Mouse (Mus musculus) bone marrow, adult 2 months (tissue): ENCODE data around the gene Hic1. TPM values are rescaled to one million over a fixed set of nuclear protein-coding genes. Genes with fewer than 3 reads are reported as not detected.
A peak's percentile ranks its signal among the peaks of the same experiment; 100 is the strongest.

ENCODE experiments used
- H3K27ac ChIP-seq: fragments of 200-500 bp; 2 replicates; pipeline ENCODE4 v1.5.1; 2012; ENCODE audit warnings: low read depth, mild to moderate bottlenecking, control low read depth, inconsistent platforms, low read length; ENCODE audit not compliant: control insufficient read depth, poor library complexity, insufficient read depth
- H3K4me1 ChIP-seq: fragments of 200-500 bp; 2 replicates; pipeline ENCODE4 v1.6.1; 2011; ENCODE audit warnings: low read length; ENCODE audit not compliant: control insufficient read depth, insufficient read depth
- H3K4me3 ChIP-seq: fragments of 200-500 bp; replicated peaks from 2 replicates; pipeline ENCODE3; 2011; ENCODE audit warnings: mild to moderate bottlenecking, low read depth, low read length, control low read depth; ENCODE audit not compliant: control insufficient read depth
- CTCF ChIP-seq: fragments of 200-500 bp; IDR thresholded peaks from 2 replicates; pipeline ENCODE4 v1.5.1; 2011; ENCODE audit warnings: low read length, control low read depth; ENCODE audit not compliant: control insufficient read depth, insufficient read depth
- POLR2A ChIP-seq: fragments of 200-500 bp; IDR thresholded peaks from 2 replicates; pipeline ENCODE4 v1.6.1; 2011; ENCODE audit warnings: low read depth, mild to moderate bottlenecking, control low read depth, low read length, borderline replicate concordance; ENCODE audit not compliant: control insufficient read depth
- WGBS: fragments of 180-500 bp; shearing (Covaris S2); methylation state at CpG from one replicate; pipeline ENCODE4 v1.1.7; 2018; 5-methylcytosine and 5-hydroxymethylcytosine counted together
- polyA plus RNA-seq: library from polyadenylated mRNA; stranded (reverse); fragments of >200 nt; gene quantifications from 2 replicates; pipeline ENCODE4 v1.2.4, GENCODE M21; 2011; ENCODE audit warnings: low replicate concordance; ENCODE audit not compliant: missing spikeins, insufficient read depth, insufficient read length

Gene Hic1
- 0.36 TPM in 1 of 2 replicates, not detected in the other for polyA plus RNA-seq

DNA sequence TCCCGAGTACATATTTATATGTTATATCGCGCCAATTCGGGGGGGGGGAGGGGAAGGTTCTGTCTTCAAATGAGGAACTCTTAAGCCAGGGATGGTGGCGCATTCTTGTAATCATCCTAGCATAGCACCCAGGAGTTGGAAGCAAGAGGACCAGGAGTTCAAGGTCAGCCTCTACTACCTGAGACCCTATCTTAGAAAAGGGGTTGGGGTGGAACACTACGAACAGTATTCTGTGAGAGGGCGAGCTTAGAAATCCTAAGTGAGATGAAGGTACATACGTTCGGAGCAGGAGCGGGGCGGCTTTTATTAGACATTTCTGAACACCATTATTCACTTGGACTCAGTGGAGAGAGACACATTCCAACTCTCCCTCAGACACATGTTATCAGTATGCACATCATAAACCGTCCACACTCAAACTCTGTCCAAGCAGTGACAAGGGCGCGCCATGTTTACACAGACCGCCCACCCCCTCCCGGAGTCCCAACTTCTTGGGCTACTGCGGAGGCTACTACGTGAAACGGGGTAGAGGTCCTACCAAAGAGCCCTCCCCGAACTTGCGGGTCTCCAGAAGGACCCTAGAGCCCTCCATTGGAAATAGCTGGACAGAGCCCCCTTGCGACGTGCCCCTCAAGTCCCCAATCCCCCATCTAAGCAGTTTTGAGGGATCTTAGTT lies at the start of gene Hic1:
TSS of gene Hic1 (minus strand) at position 115 of the 676 bp plus-strand sequence.
- peak within 1 kb of the TSS; percentile 24; the same call in 1 of the 2 replicates for H3K27ac ChIP-seq
- 8% methylated on average over 23 of the region's 23 CpGs for WGBS
- H3K4me3 ChIP-seq: peak within 1 kb of the TSS; percentile 28
- TF ChIP-seq POLR2A: no peak
- no peak for TF ChIP-seq CTCF
- H3K4me1 ChIP-seq: peaks cover 7% of the 10 kb centered on the region

DNA sequence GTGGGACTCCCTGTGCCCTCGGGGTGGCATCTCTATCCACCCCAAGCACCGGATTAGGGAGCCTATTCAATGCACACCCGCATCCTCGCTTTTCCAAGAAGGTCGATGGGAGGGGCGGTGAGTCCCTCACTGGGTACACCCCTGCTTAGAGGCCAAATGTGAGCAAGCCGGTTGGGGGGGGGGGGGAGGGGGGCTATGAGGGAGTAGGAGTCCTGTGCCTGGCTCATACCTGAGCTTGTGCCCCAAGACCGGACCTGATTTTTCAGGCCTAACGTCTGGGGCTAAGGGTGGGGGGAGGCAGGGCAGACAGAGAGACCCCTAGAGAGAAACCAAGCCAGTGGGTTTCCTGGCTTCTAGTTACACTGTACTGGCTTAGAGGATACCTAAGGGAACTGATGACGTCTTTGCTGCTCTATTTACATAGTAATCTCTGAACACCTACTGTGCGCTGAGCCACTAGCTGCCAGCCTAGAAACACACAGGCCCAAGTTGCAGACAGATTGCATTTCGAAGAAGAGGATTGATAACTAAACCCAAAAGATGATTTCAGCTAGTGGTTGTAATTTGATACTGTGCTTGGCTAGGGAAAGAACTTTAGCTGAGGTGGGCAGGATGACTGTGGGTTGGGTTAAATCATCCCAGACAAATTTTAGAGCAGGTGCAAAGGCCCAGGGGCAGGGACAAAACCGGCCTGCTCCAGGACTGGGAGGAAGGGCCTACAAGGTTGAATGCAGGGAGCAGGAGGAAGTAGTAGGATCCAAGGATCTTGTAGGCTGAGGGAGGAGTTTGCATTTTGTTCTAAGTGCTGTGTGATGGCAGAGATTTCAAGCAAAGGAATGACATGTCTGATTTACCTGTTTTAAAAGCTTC lies 45.0 kb upstream of the Hic1 start:
- 51% methylated on average over 13 of the region's 13 CpGs for WGBS
- Histone ChIP-seq H3K27ac (no peak overlapping the region), H3K4me1 (no peaks in the 10 kb centered on the region), H3K4me3 (no peak overlapping the region)
- no peak for TF ChIP-seq POLR2A
- no peak for TF ChIP-seq CTCF

DNA sequence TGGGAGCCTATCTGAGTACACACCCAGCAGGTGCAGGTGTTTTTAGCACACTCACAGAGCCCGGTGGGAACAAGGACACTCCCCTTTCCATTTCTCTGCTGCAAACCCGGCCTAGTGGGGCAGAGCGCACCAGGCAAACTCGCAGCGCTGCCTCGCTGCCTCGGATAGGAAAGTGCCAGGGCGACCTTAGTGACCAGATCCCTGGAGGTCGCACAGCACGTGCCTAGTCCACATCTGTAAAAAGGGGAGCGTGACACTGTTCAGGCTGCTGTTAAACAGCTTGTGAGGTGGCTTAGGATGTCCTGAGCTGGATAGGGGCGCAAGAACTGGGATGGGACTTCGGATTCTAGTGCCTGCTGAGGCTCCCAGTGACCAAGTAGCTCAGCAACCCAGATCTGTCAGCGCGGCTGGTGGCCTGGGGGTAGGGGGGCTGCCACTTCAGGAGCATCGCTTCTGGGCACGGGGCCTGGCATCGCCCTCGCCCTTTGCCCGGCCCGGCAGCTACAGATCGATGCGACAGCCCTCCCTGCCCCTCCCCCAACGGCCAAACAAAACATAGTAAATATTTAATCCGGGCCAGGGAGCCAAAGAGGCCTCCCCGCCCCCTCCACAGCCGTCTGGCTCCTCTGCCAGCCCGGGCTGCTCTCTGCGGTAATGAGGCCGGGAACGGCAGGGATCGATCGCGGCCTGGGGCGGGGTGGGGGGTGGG lies 44.2 kb upstream of the Hic1 start:
- H3K27ac ChIP-seq: no peak overlapping the region
- H3K4me1 ChIP-seq: no peaks in the 10 kb centered on the region
- TF ChIP-seq CTCF (no peak), POLR2A (no peak)
- H3K4me3 ChIP-seq: no peak overlapping the region
- 44% methylated on average over 35 of the region's 35 CpGs for WGBS

DNA sequence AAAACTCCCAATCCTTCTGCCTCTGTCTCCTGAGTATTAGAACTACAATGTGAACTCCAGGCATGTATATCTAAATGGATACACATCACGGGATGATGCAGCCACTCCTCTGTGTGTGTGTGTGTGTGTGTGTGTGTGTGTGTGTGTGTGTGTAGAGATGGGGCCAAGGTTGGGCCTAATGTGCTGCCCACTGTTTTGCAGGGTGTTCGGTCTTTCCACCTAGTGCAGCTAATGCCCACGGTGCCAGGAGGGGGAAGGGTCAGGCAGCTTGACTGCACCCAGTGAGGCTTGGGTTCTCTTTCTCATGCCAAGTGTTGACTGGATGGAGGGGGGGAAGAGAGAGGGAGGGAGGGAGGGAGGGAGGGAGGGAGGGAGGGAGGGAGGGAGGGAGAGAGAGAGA lies 43.6 kb upstream of the Hic1 start:
- no peak overlapping the region for H3K4me3 ChIP-seq
- 72% methylated on average over 3 of the region's 3 CpGs for WGBS
- H3K27ac ChIP-seq: no peak overlapping the region
- H3K4me1 ChIP-seq: no peaks in the 10 kb centered on the region
- TF ChIP-seq POLR2A (no peak), CTCF (no peak)

DNA sequence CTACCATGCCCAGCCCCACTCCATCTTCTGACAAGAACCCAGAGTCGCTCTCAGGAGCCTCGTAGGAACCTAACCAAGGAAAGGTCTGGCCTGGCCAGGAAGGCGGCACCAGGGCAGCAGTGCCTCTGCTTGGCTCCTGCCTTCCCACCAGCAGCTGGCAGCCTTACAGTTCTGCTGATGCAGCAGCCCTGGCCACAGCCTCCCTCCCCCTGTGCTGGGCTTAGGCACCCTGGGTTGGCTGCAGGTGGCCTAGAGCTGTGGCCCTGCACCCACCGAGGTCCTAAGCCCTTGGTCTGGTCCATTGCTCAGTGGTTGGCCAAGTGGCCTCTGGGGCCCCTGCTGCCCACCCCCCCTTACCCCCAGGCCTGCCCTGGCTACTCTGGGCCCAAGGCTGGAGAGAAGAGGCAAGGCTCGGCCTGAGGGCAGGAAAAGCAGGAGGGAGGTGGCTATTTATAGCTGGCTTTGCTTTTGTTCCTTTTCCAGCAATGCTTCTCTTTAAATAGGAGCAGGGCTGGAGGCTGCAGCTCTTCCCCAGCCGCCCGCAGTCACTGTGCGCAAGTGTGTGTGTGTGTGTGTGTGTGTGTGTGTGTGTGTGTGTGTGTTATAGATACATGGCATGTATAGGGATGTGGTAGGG lies 42.8 kb upstream of the Hic1 start:
- Histone ChIP-seq H3K27ac (no peak overlapping the region), H3K4me1 (no peaks in the 10 kb centered on the region), H3K4me3 (no peak overlapping the region)
- TF ChIP-seq CTCF: no peak
- 49% methylated on average over 8 of the region's 8 CpGs for WGBS

DNA sequence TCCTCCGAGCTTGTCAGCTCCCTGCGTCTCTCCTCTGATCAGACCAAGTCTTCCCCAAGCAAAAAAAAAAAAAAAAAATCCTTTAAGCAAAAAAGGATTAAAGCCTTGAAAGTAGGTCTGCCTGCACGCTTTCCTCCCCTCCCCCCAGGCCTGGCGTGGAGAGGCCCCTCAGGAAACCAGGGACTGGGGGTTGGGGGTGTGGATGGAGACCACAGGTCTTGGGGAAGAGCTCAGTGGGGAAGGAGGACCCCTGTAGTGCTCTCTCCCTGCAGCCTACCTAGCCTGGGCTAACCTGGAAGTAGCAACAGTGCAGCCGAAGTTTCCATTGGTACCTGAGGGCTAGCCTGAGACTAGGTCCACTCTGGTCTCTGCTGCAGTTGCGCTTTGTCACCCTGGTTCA lies 41.4 kb upstream of the Hic1 start:
- Histone ChIP-seq H3K4me3 (no peak overlapping the region), H3K27ac (no peak overlapping the region), H3K4me1 (no peaks in the 10 kb centered on the region; the same call in 1 of the 2 replicates)
- WGBS: 74% methylated on average over 6 of the region's 6 CpGs
- TF ChIP-seq POLR2A (no peak), CTCF (no peak)

DNA sequence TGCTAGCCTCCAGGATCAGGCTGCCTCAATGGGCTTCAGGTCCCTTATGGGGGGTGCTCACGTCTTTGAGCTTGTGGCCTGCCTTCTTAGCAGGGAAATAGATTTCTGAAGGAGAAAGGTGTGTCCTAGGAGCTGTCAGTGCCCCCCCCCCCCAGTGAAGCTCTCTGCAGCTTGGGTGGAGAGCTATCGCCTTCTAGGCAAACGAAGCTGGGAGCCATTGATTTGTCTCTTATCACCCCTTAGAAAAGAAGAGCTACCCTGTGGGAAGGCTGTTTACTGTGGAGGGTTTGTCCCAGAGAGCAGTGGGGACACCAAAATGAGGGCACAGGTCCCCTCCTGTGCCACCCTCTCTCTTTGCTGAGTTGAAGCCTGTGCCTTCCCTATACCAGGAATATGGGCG lies 40.8 kb upstream of the Hic1 start:
- Histone ChIP-seq H3K27ac (no peak overlapping the region), H3K4me3 (no peak overlapping the region), H3K4me1 (no peaks in the 10 kb centered on the region; the same call in 1 of the 2 replicates)
- TF ChIP-seq CTCF (no peak), POLR2A (no peak)
- WGBS: 69% methylated on average over 4 of the region's 4 CpGs

DNA sequence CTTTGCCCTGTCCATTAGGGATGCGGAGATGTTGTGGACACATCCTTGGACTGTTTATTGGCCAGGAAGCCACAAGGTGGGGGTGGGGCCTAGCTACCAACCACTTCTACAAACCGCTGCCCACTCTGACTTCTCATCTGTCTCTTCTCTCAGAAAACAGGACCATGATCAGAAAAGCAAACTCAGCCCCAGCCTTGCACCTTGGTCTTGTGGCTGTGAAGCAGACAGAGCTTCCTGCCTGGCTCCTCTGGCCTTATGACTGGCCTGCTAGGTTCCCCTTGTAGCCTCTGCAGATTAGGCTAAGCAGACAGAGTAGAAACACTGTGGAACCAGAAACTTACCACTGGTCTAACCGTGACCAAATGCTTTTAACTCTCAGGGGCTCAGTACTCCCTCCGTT lies 40.0 kb upstream of the Hic1 start:
- Histone ChIP-seq H3K4me1 (no peaks in the 10 kb centered on the region; the same call in 1 of the 2 replicates), H3K4me3 (no peak overlapping the region), H3K27ac (no peak overlapping the region)
- TF ChIP-seq CTCF (no peak), POLR2A (no peak)
- WGBS: 25% methylated on average over 4 of the region's 4 CpGs
